Mouse (Mus musculus): ENCODE data around the gene Fam19a1.
A peak's percentile ranks its signal among the peaks of the same experiment; 100 is the strongest.

- TF ChIP-seq EP300 (optimal IDR thresholded peaks at IDR 0.05) (no peak), CTCF (IDR thresholded peaks at IDR 0.05; ENCODE audit: low read depth) (peak; percentile 49)
These were observed 3.7 kb downstream of the Fam19a1 start for GRCm38 (mm10) chr6:96116534-96117272.
